Mouse (Mus musculus) C2C12 (cell line): ENCODE results near the gene Spata31d1a. TPM values are rescaled to one million over a fixed set of nuclear protein-coding genes. Genes with fewer than 3 reads are reported as not detected.

Source experiments
- H3K27me3 ChIP-seq: one replicate; pipeline ENCODE4 v1.6.1; 2011; ENCODE audit not compliant: control insufficient read depth, insufficient read depth, insufficient read length
- H3K36me3 ChIP-seq: one replicate; pipeline ENCODE4 v1.6.1; 2011; ENCODE audit not compliant: control insufficient read depth, insufficient read depth
- H3K4me3 ChIP-seq: one replicate; pipeline ENCODE4 v1.5.1; 2011; ENCODE audit warnings: mild to moderate bottlenecking, control low read depth; ENCODE audit not compliant: poor library complexity, insufficient read depth, severe bottlenecking
- H3K79me2 ChIP-seq: one replicate; pipeline ENCODE4 v1.6.1; 2011; ENCODE audit not compliant: control insufficient read depth, insufficient read depth
- H3K79me3 ChIP-seq: one replicate; pipeline ENCODE4 v1.6.1; 2011; ENCODE audit warnings: low read depth, control low read depth
- H3ac ChIP-seq: one replicate; pipeline ENCODE3; 2011; ENCODE audit warnings: low read depth; ENCODE audit not compliant: control insufficient read depth, insufficient read length
- CEBPB ChIP-seq: IDR thresholded peaks from one replicate; pipeline ENCODE4 v1.6.1; 2011; ENCODE audit warnings: low read depth, mild to moderate bottlenecking, control low read depth, moderate library complexity
- CTCF ChIP-seq: IDR thresholded peaks from one replicate; pipeline ENCODE4 v1.5.1; 2011; ENCODE audit not compliant: control insufficient read depth, insufficient read depth, insufficient read length
- FOSL1 ChIP-seq: IDR thresholded peaks from one replicate; pipeline ENCODE4 v1.8.0; 2011; ENCODE audit warnings: mild to moderate bottlenecking, low read length; ENCODE audit not compliant: poor library complexity, insufficient read depth, severe bottlenecking
- MAX ChIP-seq: IDR thresholded peaks from one replicate; pipeline ENCODE4 v1.6.1; 2011; ENCODE audit warnings: mild to moderate bottlenecking, control low read depth
- MYOD1 ChIP-seq: IDR thresholded peaks from one replicate; pipeline ENCODE4 v1.6.1; 2011; ENCODE audit warnings: low read depth; ENCODE audit not compliant: control insufficient read depth, insufficient read length
- MYOG ChIP-seq: IDR thresholded peaks from one replicate; pipeline ENCODE4 v1.6.1; 2011; ENCODE audit not compliant: control insufficient read depth, insufficient read length; ENCODE audit errors: extremely low read depth
- USF1 ChIP-seq: IDR thresholded peaks from one replicate; pipeline ENCODE4 v1.6.1; 2011; ENCODE audit warnings: low read depth, mild to moderate bottlenecking, control low read depth, moderate library complexity
- polyA plus RNA-seq: library from polyadenylated mRNA; unstranded; fragments of >200 nt; fragmentation: generic; extraction: Trizol; gene quantifications from one replicate; pipeline ENCODE4 v1.2.1, GENCODE M21; 2012; ENCODE audit warnings: missing spikeins

The Spata31d1a gene
- polyA plus RNA-seq, 1 experiment, result not detected

DNA sequence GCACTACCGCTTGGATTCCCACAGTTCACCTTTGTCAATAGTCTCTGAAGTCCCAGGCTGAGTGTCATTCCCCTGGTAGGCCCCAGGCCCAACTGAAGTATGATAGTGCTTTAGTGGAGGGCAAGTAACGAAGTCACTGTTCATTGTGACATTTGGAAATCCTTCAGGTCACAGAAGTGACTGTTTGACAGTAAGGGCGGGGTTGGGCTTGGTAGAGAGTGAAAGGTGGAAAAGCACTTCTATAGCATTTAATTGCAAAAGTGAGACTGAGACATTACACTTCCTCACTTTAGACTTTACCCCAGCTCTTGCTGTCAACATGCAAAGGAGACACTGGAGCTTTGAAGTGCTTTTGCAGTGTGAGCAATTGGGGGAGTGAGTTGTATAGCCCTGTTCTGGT is 16.1 kb downstream of the Spata31d1a start, which contains the start of gene 4921517D22Rik:
4921517D22Rik (minus strand) TSS at position 101 of the 400 bp plus-strand sequence.
- H3K27me3 ChIP-seq, result peaks cover 12% of the 10 kb centered on the region
- no peaks in the 10 kb centered on the region for H3K79me3 ChIP-seq
- TF ChIP-seq CTCF (no peak), USF1 (no peak), MYOD1 (no peak), CEBPB (no peak), MYOG (no peak), FOSL1 (no peak), MAX (no peak)
- no peaks in the 10 kb centered on the region for H3K79me2 ChIP-seq
- H3K4me3 ChIP-seq, result no peak within 1 kb of the TSS
- H3K36me3 ChIP-seq, result no peaks in the 10 kb centered on the region
- no peak within 1 kb of the TSS for H3ac ChIP-seq

- H3ac ChIP-seq, result no peak overlapping the region
- no peaks in the 10 kb centered on the region for H3K79me2 ChIP-seq
- H3K36me3 ChIP-seq, result no peaks in the 10 kb centered on the region
- no peak overlapping the region for H3K4me3 ChIP-seq
- TF ChIP-seq MYOD1 (no peak), MAX (no peak), FOSL1 (no peak), MYOG (no peak), USF1 (no peak), CTCF (no peak), CEBPB (no peak)
- H3K27me3 ChIP-seq, result peaks cover 12% of the 10 kb centered on the region
- no peaks in the 10 kb centered on the region for H3K79me3 ChIP-seq
Observed at GRCm38 (mm10) chr13:59691478-59691877, 18.7 kb downstream of the Spata31d1a start.

DNA sequence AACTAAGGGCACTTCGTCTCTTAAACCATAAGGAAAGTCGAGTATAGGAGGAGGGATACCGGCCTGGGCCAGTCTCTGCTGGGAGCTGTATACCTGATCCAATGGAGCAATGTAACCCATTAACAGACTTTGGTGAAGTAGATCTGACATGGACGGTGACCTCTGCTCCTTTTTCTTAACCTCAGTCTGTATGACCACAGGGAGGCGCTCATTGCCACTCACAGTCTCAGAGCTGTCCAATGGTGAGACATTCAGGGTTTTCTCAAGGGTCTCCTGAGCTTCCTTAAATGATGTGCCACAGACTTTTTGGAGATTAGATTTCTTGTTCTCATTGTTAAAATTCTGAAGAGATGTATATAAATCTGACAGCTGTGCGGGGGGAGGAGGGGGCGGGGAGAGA is 19.6 kb downstream of the Spata31d1a start:
- Histone ChIP-seq H3K27me3 (peaks cover 12% of the 10 kb centered on the region), H3K36me3 (no peaks in the 10 kb centered on the region), H3K79me2 (no peaks in the 10 kb centered on the region), H3K79me3 (no peaks in the 10 kb centered on the region), H3ac (no peak overlapping the region), H3K4me3 (no peak overlapping the region)
- TF ChIP-seq USF1 (no peak), CTCF (no peak), FOSL1 (no peak), CEBPB (no peak), MYOG (no peak), MYOD1 (no peak), MAX (no peak)

GRCm38 (mm10) chr13:59689843-59690242 is 20.3 kb downstream of the Spata31d1a start:
- H3ac ChIP-seq, result no peak overlapping the region
- H3K27me3 ChIP-seq, result peaks cover 12% of the 10 kb centered on the region
- no peak overlapping the region for H3K4me3 ChIP-seq
- TF ChIP-seq FOSL1, result no peak
- no peak for TF ChIP-seq USF1
- TF ChIP-seq MAX, result no peak
- no peak for TF ChIP-seq MYOG
- no peak for TF ChIP-seq MYOD1
- TF ChIP-seq CTCF, result no peak
- no peaks in the 10 kb centered on the region for H3K79me3 ChIP-seq
- no peaks in the 10 kb centered on the region for H3K79me2 ChIP-seq
- H3K36me3 ChIP-seq, result no peaks in the 10 kb centered on the region

DNA sequence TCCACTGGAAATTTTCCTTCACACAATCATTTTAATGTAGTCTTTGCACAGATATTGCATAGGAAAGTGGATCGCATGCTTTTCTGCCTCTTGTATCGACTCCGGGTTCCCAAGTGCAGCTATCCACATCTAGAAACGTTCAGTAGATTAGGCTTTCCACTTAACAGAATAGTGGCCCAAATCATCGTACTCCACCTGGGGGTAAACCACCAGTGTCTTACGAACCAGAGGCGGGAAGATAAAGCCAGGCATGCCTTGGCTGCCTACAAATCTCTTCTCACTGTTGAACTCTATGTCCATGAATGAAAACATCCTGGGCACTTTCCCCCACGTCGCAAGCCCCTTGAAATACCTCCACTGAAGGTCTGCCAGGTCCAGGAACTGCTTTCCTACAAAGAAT is 20.8 kb downstream of the Spata31d1a start:
- TF ChIP-seq FOSL1 (no peak), MYOD1 (no peak), MYOG (no peak), USF1 (no peak), CEBPB (no peak), MAX (no peak), CTCF (no peak)
- no peaks in the 10 kb centered on the region for H3K79me2 ChIP-seq
- H3K4me3 ChIP-seq, result no peak overlapping the region
- no peaks in the 10 kb centered on the region for H3K79me3 ChIP-seq
- peaks cover 12% of the 10 kb centered on the region for H3K27me3 ChIP-seq
- no peaks in the 10 kb centered on the region for H3K36me3 ChIP-seq
- no peak overlapping the region for H3ac ChIP-seq

GRCm38 (mm10) chr13:59688338-59688770 is 21.8 kb downstream of the Spata31d1a start:
- TF ChIP-seq USF1 (no peak), CEBPB (no peak), MAX (no peak), MYOD1 (no peak), FOSL1 (no peak), MYOG (no peak), CTCF (no peak)
- Histone ChIP-seq H3ac (no peak overlapping the region), H3K36me3 (no peaks in the 10 kb centered on the region)

More at GRCm38 (mm10) chr13:59688338-59688770, 21.8 kb downstream of the Spata31d1a start:
- Histone ChIP-seq H3K79me3 (no peaks in the 10 kb centered on the region), H3K4me3 (no peak overlapping the region), H3K79me2 (no peaks in the 10 kb centered on the region), H3K27me3 (peaks cover 8% of the 10 kb centered on the region)
